Mouse (Mus musculus): ENCODE results near the gene Uvrag.

The Uvrag gene

GRCm38 (mm10) chr7:98838729-98839141 is 302.2 kb downstream of the Uvrag start:
- DNase-seq: peak; percentile 60

GRCm38 (mm10) chr7:98837901-98838300 is 303.0 kb downstream of the Uvrag start:
- peak; percentile 74 for DNase-seq

GRCm38 (mm10) chr7:98836646-98837045 is 304.3 kb downstream of the Uvrag start:
- DNase-seq: peak; percentile 56

- no peak for DNase-seq
These were observed 305.2 kb downstream of the Uvrag start for GRCm38 (mm10) chr7:98835519-98836441.

Data from liver (tissue).